Mouse (Mus musculus) megakaryocyte, embryonic 14.5 days (primary cell): ENCODE measurements around the gene Ifnar2. TPM values are rescaled to one million over a fixed set of nuclear protein-coding genes. Genes with fewer than 3 reads are reported as not detected.

ENCODE experiments used
- H3K27me3 ChIP-seq: replicated peaks from 2 replicates; pipeline ENCODE3; 2012; ENCODE audit warnings: inconsistent platforms
- H3K36me3 ChIP-seq: replicated peaks from 2 replicates; pipeline ENCODE3; 2012; ENCODE audit warnings: low read length, inconsistent platforms, mixed read lengths
- H3K4me1 ChIP-seq: 2 replicates; pipeline ENCODE4 v1.6.1; 2012; ENCODE audit warnings: inconsistent platforms
- H3K4me3 ChIP-seq: replicated peaks from 2 replicates; pipeline ENCODE3; 2012; ENCODE audit warnings: moderate library complexity, mild to moderate bottlenecking, inconsistent platforms
- H3K9me3 ChIP-seq: 2 replicates; pipeline ENCODE4 v1.6.1; 2012; ENCODE audit warnings: inconsistent platforms
- FLI1 ChIP-seq: IDR thresholded peaks from 2 replicates; pipeline ENCODE4 v1.6.1; 2012; ENCODE audit warnings: low read length, inconsistent platforms, mixed read lengths
- GATA1 ChIP-seq: IDR thresholded peaks from 3 replicates; pipeline ENCODE4 v1.6.1; 2012; ENCODE audit warnings: mixed read lengths, low read length, inconsistent platforms, borderline replicate concordance
- polyA plus RNA-seq: library from polyadenylated mRNA; stranded (reverse); fragments of >175 nt; gene quantifications from 2 replicates; pipeline ENCODE4 v1.2.3, GENCODE M21; 2012; ENCODE audit warnings: low replicate concordance; ENCODE audit not compliant: insufficient read depth

Gene Ifnar2
- polyA plus RNA-seq, 1 experiment: 47.7 TPM

- Histone ChIP-seq H3K4me3 (peak overlapping the region; percentile 99), H3K36me3 (peaks cover 41% of the 10 kb centered on the region), H3K27me3 (no peaks in the 10 kb centered on the region), H3K4me1 (peaks cover 34% of the 10 kb centered on the region), H3K9me3 (peaks cover 8% of the 10 kb centered on the region; the same call in 1 of the 2 replicates)
- TF ChIP-seq GATA1 (no peak), FLI1 (no peak)
These were observed 1.7 kb downstream of the Ifnar2 start for GRCm38 (mm10) chr16:91374253-91374634.

GRCm38 (mm10) chr16:91376701-91377100 lies 4.1 kb downstream of the Ifnar2 start:
- H3K27me3 ChIP-seq: no peaks in the 10 kb centered on the region
- TF ChIP-seq FLI1: no peak
- H3K4me1 ChIP-seq: peaks cover 42% of the 10 kb centered on the region
- peaks cover 55% of the 10 kb centered on the region for H3K36me3 ChIP-seq
- H3K9me3 ChIP-seq: peaks cover 8% of the 10 kb centered on the region; the same call in 1 of the 2 replicates
- no peak overlapping the region for H3K4me3 ChIP-seq

- Histone ChIP-seq H3K9me3 (peaks cover 8% of the 10 kb centered on the region; the same call in 1 of the 2 replicates), H3K36me3 (peaks cover 71% of the 10 kb centered on the region), H3K4me3 (no peak overlapping the region), H3K27me3 (no peaks in the 10 kb centered on the region), H3K4me1 (peaks cover 41% of the 10 kb centered on the region)
- TF ChIP-seq GATA1: no peak
- no peak for TF ChIP-seq FLI1
These were observed 5.9 kb downstream of the Ifnar2 start for GRCm38 (mm10) chr16:91378431-91378986.

DNA sequence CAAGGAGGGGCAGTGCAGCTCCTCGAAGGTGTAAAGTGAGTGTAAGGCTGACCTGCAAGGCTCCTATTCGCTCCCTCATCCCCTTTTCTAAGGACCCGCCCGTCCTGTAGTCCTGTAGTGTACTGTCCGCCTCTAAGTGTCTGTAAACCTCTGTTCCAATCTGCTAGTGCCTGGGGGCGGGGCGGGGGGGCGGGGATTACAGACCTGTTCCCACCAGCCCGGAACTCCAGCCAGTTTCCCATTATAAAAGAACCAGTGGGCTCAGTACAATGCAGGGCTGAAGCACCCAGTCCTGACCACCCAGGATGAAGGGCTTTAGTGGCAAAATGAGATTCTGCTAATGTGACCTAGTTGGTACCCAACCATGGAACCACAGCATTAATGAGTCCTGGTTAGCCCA lies 6.4 kb downstream of the Ifnar2 start:
- no peak for TF ChIP-seq GATA1
- TF ChIP-seq FLI1: no peak
- no peaks in the 10 kb centered on the region for H3K27me3 ChIP-seq
- peaks cover 76% of the 10 kb centered on the region for H3K36me3 ChIP-seq
- H3K9me3 ChIP-seq: peaks cover 8% of the 10 kb centered on the region; the same call in 1 of the 2 replicates
- peaks cover 36% of the 10 kb centered on the region for H3K4me1 ChIP-seq
- no peak overlapping the region for H3K4me3 ChIP-seq

- Histone ChIP-seq H3K9me3 (peaks cover 8% of the 10 kb centered on the region; the same call in 1 of the 2 replicates), H3K36me3 (peaks cover 80% of the 10 kb centered on the region), H3K4me1 (peaks cover 32% of the 10 kb centered on the region), H3K27me3 (no peaks in the 10 kb centered on the region), H3K4me3 (no peak overlapping the region)
- TF ChIP-seq FLI1 (no peak), GATA1 (no peak)
These were observed 6.8 kb downstream of the Ifnar2 start for GRCm38 (mm10) chr16:91379412-91379811.

DNA sequence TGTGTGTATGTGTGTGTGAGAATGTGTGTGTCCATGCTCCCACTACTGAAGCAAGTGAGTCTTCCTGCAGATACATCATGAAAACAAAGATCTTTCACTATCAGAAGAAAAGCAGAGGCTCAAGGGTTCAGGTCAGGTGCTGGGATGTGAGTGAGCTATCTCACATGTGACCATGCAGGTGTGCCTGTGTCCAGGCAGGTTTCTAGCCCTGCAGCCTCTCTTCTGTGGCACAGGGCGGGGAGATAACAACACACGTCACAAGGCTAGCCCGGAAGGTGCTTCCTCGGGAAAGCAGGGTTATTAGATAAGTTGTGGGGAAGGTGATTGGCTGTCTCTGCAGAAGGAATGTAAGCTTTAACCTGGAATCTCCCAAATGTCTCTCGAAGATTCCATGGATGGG lies 7.6 kb downstream of the Ifnar2 start:
- peak overlapping the region; percentile 23 for H3K4me3 ChIP-seq
- no peaks in the 10 kb centered on the region for H3K27me3 ChIP-seq
- H3K4me1 ChIP-seq: peaks cover 33% of the 10 kb centered on the region
- H3K9me3 ChIP-seq: peaks cover 8% of the 10 kb centered on the region; the same call in 1 of the 2 replicates
- TF ChIP-seq FLI1 (no peak), GATA1 (no peak)
- H3K36me3 ChIP-seq: peaks cover 82% of the 10 kb centered on the region

GRCm38 (mm10) chr16:91381606-91382005 lies 9.0 kb downstream of the Ifnar2 start:
- TF ChIP-seq GATA1 (no peak), FLI1 (no peak)
- Histone ChIP-seq H3K4me3 (no peak overlapping the region), H3K9me3 (peaks cover 6% of the 10 kb centered on the region; the same call in 1 of the 2 replicates), H3K4me1 (peaks cover 38% of the 10 kb centered on the region), H3K36me3 (peaks cover 81% of the 10 kb centered on the region), H3K27me3 (no peaks in the 10 kb centered on the region)

DNA sequence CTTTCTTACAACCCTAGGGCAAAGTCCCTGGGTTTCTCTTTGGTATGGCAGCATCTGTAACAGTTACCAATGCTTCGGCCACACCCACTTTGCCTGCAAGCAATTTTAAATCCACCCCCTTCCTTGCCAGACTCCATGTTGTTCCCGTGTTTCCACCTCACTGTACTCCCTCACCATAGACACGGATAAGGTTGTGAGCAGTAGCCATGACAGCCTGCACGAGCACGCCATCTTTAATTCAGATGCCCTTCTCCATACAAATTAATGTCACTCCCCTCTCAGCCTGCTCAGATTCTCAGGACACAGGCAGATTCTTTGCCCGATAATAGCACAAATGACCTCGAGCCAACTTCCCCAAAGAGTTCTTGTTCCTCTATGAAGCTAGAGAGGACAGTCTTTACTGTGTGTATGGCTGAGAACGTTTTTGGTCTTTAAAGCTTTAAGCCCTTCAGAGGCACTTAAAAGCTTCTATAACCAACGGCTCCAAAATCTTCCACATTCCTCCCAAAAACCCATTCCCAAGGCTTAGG lies 9.7 kb downstream of the Ifnar2 start:
- Histone ChIP-seq H3K4me1 (peaks cover 45% of the 10 kb centered on the region), H3K9me3 (peaks cover 2% of the 10 kb centered on the region; the same call in 1 of the 2 replicates), H3K36me3 (peaks cover 82% of the 10 kb centered on the region), H3K27me3 (no peaks in the 10 kb centered on the region), H3K4me3 (peak overlapping the region; percentile 46)
- TF ChIP-seq GATA1: no peak
- no peak for TF ChIP-seq FLI1

DNA sequence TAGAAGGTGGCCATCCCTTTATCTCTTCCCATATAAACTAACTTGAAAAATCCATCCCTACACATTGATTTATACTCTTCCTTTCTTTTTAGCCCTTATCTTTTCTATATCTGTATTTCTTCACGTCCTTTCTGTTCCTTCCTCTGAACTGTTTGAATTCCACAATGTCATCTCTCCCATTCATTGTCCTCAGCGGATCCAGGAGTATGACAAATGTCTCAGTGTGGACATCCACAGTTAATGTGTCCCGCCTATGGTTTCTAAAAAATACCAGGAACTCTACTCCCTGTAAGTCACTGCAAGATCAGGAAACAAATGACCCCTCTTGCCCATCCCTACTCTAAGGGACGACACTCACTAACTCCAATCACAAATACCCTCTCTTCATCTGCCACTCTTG lies 11.6 kb downstream of the Ifnar2 start:
- TF ChIP-seq FLI1 (no peak), GATA1 (no peak)
- Histone ChIP-seq H3K27me3 (no peaks in the 10 kb centered on the region), H3K36me3 (peaks cover 85% of the 10 kb centered on the region), H3K4me1 (peaks cover 42% of the 10 kb centered on the region), H3K4me3 (no peak overlapping the region), H3K9me3 (no peaks in the 10 kb centered on the region; the same call in 1 of the 2 replicates)

GRCm38 (mm10) chr16:91385621-91386020 lies 13.0 kb downstream of the Ifnar2 start:
- H3K4me1 ChIP-seq: peaks cover 33% of the 10 kb centered on the region
- peaks cover 92% of the 10 kb centered on the region for H3K36me3 ChIP-seq
- no peaks in the 10 kb centered on the region; the same call in 1 of the 2 replicates for H3K9me3 ChIP-seq
- no peak for TF ChIP-seq FLI1
- no peak for TF ChIP-seq GATA1
- H3K4me3 ChIP-seq: no peak overlapping the region
- H3K27me3 ChIP-seq: no peaks in the 10 kb centered on the region
